Mouse (Mus musculus) hindlimb bud, embryonic 11.5 days (tissue): ENCODE measurements at regions not wholly inside any gene's neighbourhood (a gene's known extent, or its start where the extent isn't known, plus 50 kb on each side); places are given as distances from the start of the nearest gene placed in this dataset.

ENCODE experiments used
- DNase-seq: peaks from one replicate; pipeline ENCODE4 v3.0.0-alpha.2; 2012; ENCODE audit warnings: low read depth, low spot score; ENCODE audit errors: extremely low spot score

GRCm38 (mm10) chr9:61315371-61316298 is 56.5 kb upstream of the Tle3 start:
- DNase-seq: no peak

GRCm38 (mm10) chr9:61316442-61316841 is 55.7 kb upstream of the Tle3 start:
- no peak for DNase-seq

- DNase-seq: no peak
Observed at GRCm38 (mm10) chr9:61319721-61320120, 52.4 kb upstream of the Tle3 start.

- DNase-seq: no peak
Observed at GRCm38 (mm10) chr9:61321314-61321713, 50.9 kb upstream of the Tle3 start.

GRCm38 (mm10) chr9:61321825-61322224 is 50.3 kb upstream of the Tle3 start:
- DNase-seq: no peak

- DNase-seq: no peak
Observed at GRCm38 (mm10) chr9:61322333-61322732, 49.8 kb upstream of the Tle3 start.
